Mouse (Mus musculus) hindbrain, embryonic 14.5 days (tissue): ENCODE results near the gene Ugt1a1. TPM values are rescaled to one million over a fixed set of nuclear protein-coding genes. Genes with fewer than 3 reads are reported as not detected.

Experiments used
- ATAC-seq: fragments of 200-750 bp; cut with Nextera tagmentation; 2 replicates; pipeline ENCODE4 v1.8.0; 2017; ENCODE audit warnings: moderate number of reproducible peaks, mild to moderate bottlenecking, moderate TSS enrichment, moderate library complexity; ENCODE audit not compliant: low FRiP score
- DNase-seq: peaks from one replicate; pipeline ENCODE4 v3.0.0-alpha.2; 2015; ENCODE audit warnings: low spot score
- H3K27ac ChIP-seq: fragments of 300-500 bp; sonication (generic); 2 replicates; pipeline ENCODE4 v1.5.1; 2014; ENCODE audit warnings: mild to moderate bottlenecking, moderate library complexity
- H3K27me3 ChIP-seq: fragments of 300-500 bp; sonication (generic); 2 replicates; pipeline ENCODE4 v1.6.1; 2014; ENCODE audit warnings: mild to moderate bottlenecking, low read length, mixed read lengths; ENCODE audit not compliant: control insufficient read depth, insufficient read depth
- H3K36me3 ChIP-seq: fragments of 300-500 bp; sonication (generic); replicated peaks from 2 replicates; pipeline ENCODE4 v1.6.1; 2014; ENCODE audit not compliant: control insufficient read depth, insufficient read depth
- H3K4me1 ChIP-seq: fragments of 300-500 bp; sonication (generic); replicated peaks from 2 replicates; pipeline ENCODE4 v1.6.1; 2014; ENCODE audit warnings: antibody characterized with exemption, low read length, mixed read lengths; ENCODE audit not compliant: control insufficient read depth, insufficient read depth
- H3K4me2 ChIP-seq: fragments of 300-500 bp; sonication (generic); replicated peaks from 2 replicates; pipeline ENCODE4 v1.6.1; 2014; ENCODE audit warnings: mild to moderate bottlenecking, moderate library complexity
- H3K4me3 ChIP-seq: fragments of 300-500 bp; sonication (generic); replicated peaks from 2 replicates; pipeline ENCODE4 v1.5.1; 2014; ENCODE audit warnings: mild to moderate bottlenecking, low read length
- H3K9ac ChIP-seq: fragments of 300-500 bp; sonication (generic); 2 replicates; pipeline ENCODE4 v1.6.1; 2014
- H3K9me3 ChIP-seq: fragments of 300-500 bp; sonication (generic); 2 replicates; pipeline ENCODE4 v1.6.1; 2016; ENCODE audit warnings: low read length; ENCODE audit not compliant: control insufficient read depth
- WGBS: fragments of 180-500 bp; shearing (Covaris S2); extraction: QIAGEN DNeasy Blood & Tissue Kit; methylation state at CpG from one replicate; pipeline ENCODE4 v1.1.7; 2014; 5-methylcytosine and 5-hydroxymethylcytosine counted together
- polyA plus RNA-seq: library from polyadenylated mRNA; unstranded; fragments of >200 nt; fragmentation: Nextera tagmentation; extraction: Ambion mirVana; gene quantifications from 2 replicates; pipeline ENCODE4 v1.2.1, GENCODE M21; 2014

Ugt1a1 gene
- polyA plus RNA-seq, 1 experiment from 2014 or later = not detected

- H3K9me3 ChIP-seq = peaks cover 99% of the 10 kb centered on the region
- H3K9ac ChIP-seq = no peak overlapping the region
- 80% methylated on average over 5 of the region's 5 CpGs for WGBS
- no peaks in the 10 kb centered on the region for H3K4me1 ChIP-seq
- H3K4me3 ChIP-seq = no peak overlapping the region
- no peak overlapping the region for H3K27ac ChIP-seq
- no peaks in the 10 kb centered on the region for H3K36me3 ChIP-seq
- no peaks in the 10 kb centered on the region for H3K27me3 ChIP-seq
- ATAC-seq (no peak), DNase-seq (no peak)
- H3K4me2 ChIP-seq = no peak overlapping the region
Measured at GRCm38 (mm10) chr1:88237311-88237710, 25.6 kb downstream of the Ugt1a1 start.

DNA sequence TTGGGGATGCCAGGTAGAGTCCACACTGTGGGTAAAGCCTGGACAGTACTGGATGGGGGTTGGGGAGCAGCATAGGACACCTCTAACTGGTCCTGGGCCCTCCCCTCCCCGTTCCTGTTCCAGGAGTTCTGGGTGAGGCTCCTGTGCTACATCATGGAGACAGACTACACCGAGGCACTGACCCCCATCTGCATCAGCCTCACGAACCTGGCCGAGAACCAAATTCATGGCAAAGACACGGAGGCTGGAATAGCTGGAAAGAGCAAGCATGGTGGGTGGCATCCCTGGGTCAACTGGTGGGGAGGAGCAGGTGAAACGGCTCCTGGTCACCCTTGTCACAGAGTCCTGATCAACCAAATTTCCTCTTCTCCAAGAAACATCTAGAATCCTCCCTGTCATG lies 27.0 kb downstream of the Ugt1a1 start:
- DNase-seq = no peak
- Histone ChIP-seq H3K27me3 (no peaks in the 10 kb centered on the region), H3K27ac (no peak overlapping the region), H3K4me2 (no peak overlapping the region), H3K4me3 (no peak overlapping the region), H3K9me3 (peaks cover 99% of the 10 kb centered on the region), H3K4me1 (no peaks in the 10 kb centered on the region), H3K9ac (no peak overlapping the region), H3K36me3 (no peaks in the 10 kb centered on the region)
- ATAC-seq = no peak; the same call in 1 of the 2 replicates
- WGBS = 78% methylated on average over 6 of the region's 6 CpGs

GRCm38 (mm10) chr1:88240072-88240471 lies 28.3 kb downstream of the Ugt1a1 start:
- WGBS = 75% methylated on average over 5 of the region's 5 CpGs
- ATAC-seq = no peak
- no peaks in the 10 kb centered on the region for H3K27me3 ChIP-seq
- peaks cover 99% of the 10 kb centered on the region for H3K9me3 ChIP-seq
- H3K4me3 ChIP-seq = no peak overlapping the region
- no peak overlapping the region for H3K27ac ChIP-seq
- no peaks in the 10 kb centered on the region for H3K4me1 ChIP-seq
- no peak overlapping the region for H3K4me2 ChIP-seq
- no peak for DNase-seq
- H3K36me3 ChIP-seq = no peaks in the 10 kb centered on the region
- no peak overlapping the region for H3K9ac ChIP-seq

- Histone ChIP-seq H3K4me1 (no peaks in the 10 kb centered on the region), H3K9ac (no peak overlapping the region), H3K27me3 (no peaks in the 10 kb centered on the region), H3K9me3 (peaks cover 99% of the 10 kb centered on the region), H3K4me2 (no peak overlapping the region), H3K36me3 (no peaks in the 10 kb centered on the region), H3K4me3 (no peak overlapping the region), H3K27ac (no peak overlapping the region)
- DNase-seq = no peak
- no peak for ATAC-seq
- 77% methylated on average over 4 of the region's 4 CpGs for WGBS
Measured at GRCm38 (mm10) chr1:88240579-88240978, 28.8 kb downstream of the Ugt1a1 start.

DNA sequence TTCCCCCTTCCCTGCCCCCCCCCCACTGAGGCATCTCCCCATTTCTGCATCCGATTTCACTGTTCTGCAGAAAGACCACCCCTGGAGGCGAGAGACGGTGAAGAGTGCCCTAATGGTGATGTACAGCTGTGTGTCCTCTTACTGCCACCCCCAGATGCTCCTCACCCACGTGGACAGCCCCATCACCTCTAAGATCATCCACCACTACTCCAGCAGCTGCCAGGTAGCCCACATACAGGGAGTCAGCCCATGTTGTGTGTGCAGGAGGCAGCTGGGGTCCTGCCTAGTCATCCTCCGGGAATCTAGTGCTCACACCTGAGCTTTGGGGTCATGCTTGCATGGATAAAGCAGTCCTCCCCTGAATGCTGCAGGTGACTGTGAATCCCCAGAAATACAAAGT lies 32.1 kb downstream of the Ugt1a1 start:
- WGBS = 68% methylated on average over 5 of the region's 5 CpGs
- Histone ChIP-seq H3K4me1 (no peaks in the 10 kb centered on the region), H3K4me3 (no peak overlapping the region), H3K27ac (no peak overlapping the region), H3K4me2 (no peak overlapping the region), H3K9ac (no peak overlapping the region), H3K36me3 (no peaks in the 10 kb centered on the region), H3K27me3 (no peaks in the 10 kb centered on the region), H3K9me3 (peaks cover 100% of the 10 kb centered on the region)
- ATAC-seq (no peak), DNase-seq (no peak)

DNA sequence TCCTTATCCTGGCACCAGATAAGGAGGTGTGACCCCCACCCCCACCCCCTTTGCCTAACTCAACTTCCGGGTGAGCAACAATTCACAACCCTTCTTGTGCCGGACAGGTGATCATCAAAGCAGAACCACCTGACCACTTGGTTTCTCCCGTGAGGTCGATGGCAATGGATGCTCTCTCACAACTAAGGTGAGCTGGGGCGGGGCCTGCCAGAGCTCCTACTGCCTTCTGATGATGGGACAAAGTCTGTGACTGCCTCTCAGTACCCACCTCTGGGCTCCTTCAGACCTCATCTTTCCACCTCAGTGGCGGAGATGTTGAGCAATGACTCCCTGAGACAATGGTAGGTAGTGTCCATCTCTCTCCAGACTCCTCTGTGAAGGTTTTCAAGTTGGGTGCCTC lies 34.1 kb downstream of the Ugt1a1 start:
- peaks cover 100% of the 10 kb centered on the region for H3K9me3 ChIP-seq
- H3K27ac ChIP-seq = no peak overlapping the region
- no peak overlapping the region for H3K4me3 ChIP-seq
- no peak for DNase-seq
- no peak for ATAC-seq
- WGBS = 79% methylated on average over 6 of the region's 6 CpGs
- H3K36me3 ChIP-seq = no peaks in the 10 kb centered on the region
- H3K4me2 ChIP-seq = no peak overlapping the region
- no peaks in the 10 kb centered on the region for H3K27me3 ChIP-seq
- H3K9ac ChIP-seq = no peak overlapping the region
- H3K4me1 ChIP-seq = no peaks in the 10 kb centered on the region

- H3K4me3 ChIP-seq = no peak overlapping the region
- no peak overlapping the region for H3K4me2 ChIP-seq
- peaks cover 100% of the 10 kb centered on the region for H3K9me3 ChIP-seq
- H3K9ac ChIP-seq = no peak overlapping the region
- no peak overlapping the region for H3K27ac ChIP-seq
- DNase-seq = no peak
- ATAC-seq = no peak
- WGBS = 46% methylated on average over 6 of the region's 6 CpGs
- no peaks in the 10 kb centered on the region for H3K36me3 ChIP-seq
- H3K4me1 ChIP-seq = no peaks in the 10 kb centered on the region
- H3K27me3 ChIP-seq = no peaks in the 10 kb centered on the region
Measured at GRCm38 (mm10) chr1:88246386-88246785, 34.6 kb downstream of the Ugt1a1 start.

DNA sequence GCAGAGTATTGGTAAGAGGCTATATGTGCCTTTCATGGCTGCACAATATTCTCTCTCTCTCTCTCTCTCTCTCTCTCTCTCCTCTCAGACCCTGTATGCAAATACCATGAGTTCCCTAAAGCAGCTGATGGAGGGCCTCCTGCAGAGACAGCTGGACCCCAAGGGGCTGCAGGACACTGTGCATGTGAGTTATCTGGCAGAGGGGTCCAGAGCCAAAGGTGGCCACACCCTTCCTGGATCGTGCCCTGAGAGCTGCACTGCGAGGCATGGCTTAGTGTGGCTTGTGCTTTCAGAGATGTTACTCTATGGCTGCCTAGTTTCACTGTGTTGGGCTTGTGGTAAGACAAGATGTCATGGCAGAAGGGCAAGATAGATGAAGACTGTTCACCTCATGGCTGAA lies 35.9 kb downstream of the Ugt1a1 start:
- DNase-seq (no peak), ATAC-seq (no peak)
- H3K9ac ChIP-seq = no peak overlapping the region
- 48% methylated on average over 2 of the region's 2 CpGs for WGBS
- no peak overlapping the region for H3K4me3 ChIP-seq
- no peak overlapping the region for H3K4me2 ChIP-seq
- no peaks in the 10 kb centered on the region for H3K36me3 ChIP-seq
- H3K27ac ChIP-seq = no peak overlapping the region
- H3K27me3 ChIP-seq = no peaks in the 10 kb centered on the region
- H3K9me3 ChIP-seq = peaks cover 98% of the 10 kb centered on the region
- H3K4me1 ChIP-seq = no peaks in the 10 kb centered on the region

DNA sequence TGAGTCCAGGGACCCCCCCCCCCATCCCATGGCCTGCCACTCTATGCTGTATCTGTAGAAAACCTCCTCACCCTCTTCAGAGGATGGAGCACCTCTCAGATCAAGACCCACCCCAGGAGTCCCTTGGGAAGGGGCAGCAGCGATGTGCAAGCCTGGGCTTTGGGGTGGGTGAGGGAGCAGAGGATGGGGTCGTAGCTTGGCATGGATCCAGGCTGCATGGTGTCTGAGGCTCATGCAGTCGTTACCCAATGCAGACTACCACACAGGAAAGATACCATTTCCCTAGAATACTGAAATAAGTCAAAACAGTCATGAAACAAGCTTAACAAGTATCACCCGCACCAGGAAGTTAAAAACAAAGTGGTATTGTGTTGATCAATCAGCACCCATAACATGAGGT lies 36.9 kb downstream of the Ugt1a1 start:
- ATAC-seq (no peak), DNase-seq (no peak)
- no peaks in the 10 kb centered on the region for H3K27me3 ChIP-seq
- H3K4me2 ChIP-seq = no peak overlapping the region
- H3K27ac ChIP-seq = no peak overlapping the region
- no peak overlapping the region for H3K9ac ChIP-seq
- no peaks in the 10 kb centered on the region for H3K36me3 ChIP-seq
- H3K4me1 ChIP-seq = no peaks in the 10 kb centered on the region
- H3K9me3 ChIP-seq = peaks cover 98% of the 10 kb centered on the region
- no peak overlapping the region for H3K4me3 ChIP-seq
- WGBS = 71% methylated on average over 4 of the region's 4 CpGs

- Histone ChIP-seq H3K27me3 (no peaks in the 10 kb centered on the region), H3K9me3 (peaks cover 97% of the 10 kb centered on the region), H3K36me3 (no peaks in the 10 kb centered on the region), H3K27ac (no peak overlapping the region), H3K4me1 (no peaks in the 10 kb centered on the region), H3K4me2 (no peak overlapping the region), H3K9ac (no peak overlapping the region), H3K4me3 (no peak overlapping the region)
- DNase-seq (no peak), ATAC-seq (no peak)
- WGBS = 80% methylated on average over 7 of the region's 7 CpGs
Measured at GRCm38 (mm10) chr1:88249596-88249995, 37.8 kb downstream of the Ugt1a1 start.
